Mouse (Mus musculus): ENCODE results near the gene Comtd1.

Comtd1 gene

DNA sequence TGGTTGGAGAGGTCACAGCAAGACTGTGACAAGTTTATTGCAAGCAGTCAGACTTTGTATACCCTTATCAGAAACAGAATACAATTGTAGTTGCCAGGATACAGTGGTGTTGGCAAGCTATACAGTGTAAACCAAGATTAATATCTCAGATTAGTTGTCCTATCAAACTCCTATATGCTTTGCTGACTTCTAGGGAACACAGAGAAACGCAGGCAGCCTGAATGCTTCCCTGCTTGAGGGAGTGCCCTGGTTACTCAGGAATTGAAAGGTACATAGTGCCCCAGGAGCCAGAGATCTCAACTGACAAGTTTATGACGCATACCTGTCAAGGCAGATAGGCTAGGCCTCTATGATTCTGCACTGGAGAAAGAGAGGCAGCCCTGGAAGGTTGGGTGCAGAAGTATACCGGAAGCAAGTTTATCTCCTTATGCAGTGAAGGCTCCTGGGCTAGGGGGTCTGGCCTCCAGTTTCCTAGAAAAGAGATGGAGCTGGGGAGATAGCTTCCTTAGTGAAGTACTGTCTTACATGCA, 42.1 kb downstream of the Comtd1 start:
- no peak for DNase-seq (ENCODE audit: low spot score)

DNA sequence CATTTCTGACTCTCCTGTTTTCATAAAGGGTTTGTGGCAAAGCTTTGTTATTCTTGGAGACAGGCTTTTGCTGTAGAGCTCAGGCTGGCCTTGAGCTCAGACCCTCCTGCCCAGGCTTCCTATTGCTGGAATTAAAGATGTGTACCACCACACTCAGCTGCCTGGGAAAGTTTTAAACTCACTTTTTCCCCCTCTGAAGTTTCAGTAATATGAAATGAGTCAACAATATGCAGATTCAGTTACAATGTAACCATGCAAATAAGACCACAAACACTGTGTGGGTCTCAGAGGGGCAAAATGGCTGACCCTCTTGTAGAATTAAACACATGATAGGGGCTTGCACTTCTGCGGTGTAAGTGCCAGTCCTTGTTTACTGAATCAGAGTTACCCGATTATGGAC, 42.6 kb downstream of the Comtd1 start:
- no peak for DNase-seq (ENCODE audit: low spot score)

DNA sequence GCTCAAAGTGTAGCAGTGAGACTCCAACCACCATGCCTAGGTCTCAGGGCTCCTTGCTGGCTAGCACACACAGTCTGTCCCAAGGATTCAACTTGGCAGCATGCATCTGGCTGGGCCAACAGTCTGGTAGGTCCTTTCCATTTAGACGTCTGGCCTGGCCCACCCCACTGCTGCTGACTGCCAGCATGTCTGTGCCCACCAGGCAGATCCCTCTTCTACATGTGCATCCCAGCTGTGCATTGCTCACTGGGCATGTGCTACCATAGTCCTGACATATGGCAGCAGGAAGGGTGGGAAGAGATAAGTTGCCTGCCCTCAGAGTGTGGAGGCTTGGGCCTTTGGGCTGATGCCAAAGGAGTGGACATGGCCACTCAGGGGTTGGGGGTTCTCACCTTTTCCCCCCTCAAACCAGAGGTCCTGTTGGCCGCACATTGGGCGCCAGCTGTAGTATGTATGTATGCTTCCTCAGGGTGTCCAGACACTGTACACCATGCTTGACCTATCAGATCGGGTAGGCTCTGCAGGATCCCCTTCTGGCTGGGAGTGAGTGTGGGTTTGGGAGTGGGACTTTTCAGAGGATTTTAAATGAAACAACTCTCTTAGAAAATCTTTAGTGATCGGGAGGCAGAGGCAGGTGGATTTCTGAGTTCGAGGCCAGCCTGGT, 46.1 kb downstream of the Comtd1 start:
- no peak for DNase-seq (ENCODE audit: low spot score)

DNA sequence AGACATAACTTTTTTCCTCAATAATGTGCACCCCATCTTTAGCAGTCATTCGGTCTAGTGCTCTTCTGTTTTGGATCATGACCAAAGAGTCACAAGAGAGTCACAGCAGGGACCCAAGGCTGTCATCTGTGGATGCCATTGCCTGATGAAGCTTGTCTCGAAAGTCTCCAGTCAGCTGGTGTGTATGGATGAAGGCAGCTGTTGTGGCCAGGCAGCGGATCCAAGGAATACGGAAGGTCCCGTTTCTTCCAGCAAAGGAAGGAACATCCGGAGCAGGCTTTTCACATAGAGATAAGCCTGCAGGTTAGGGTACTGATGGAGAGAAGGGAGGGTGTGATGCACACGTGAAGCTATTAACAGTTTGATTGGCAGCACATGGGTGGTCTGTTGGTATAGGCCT, 47.2 kb downstream of the Comtd1 start:
- no peak for DNase-seq (ENCODE audit: low spot score)

DNA sequence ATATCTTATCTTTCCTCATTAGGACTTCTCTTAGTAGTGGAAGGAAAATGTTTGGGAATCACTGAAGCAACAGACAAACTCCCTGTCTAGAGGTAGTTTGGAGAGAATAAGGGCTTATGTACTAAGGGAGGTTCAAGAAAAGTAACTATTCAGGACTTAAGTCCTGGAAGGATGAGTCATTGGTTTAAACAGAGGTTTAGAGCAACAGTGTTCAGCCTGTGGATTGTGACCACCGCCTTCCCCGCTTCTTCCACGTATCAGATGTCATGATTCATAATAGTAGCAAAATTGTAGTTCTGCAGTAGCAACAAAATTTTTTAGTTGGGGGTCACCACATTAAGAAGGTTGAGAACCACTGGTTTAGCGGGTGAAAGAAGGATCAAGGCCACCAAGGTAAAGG, 48.1 kb downstream of the Comtd1 start:
- DNase-seq (ENCODE audit: low spot score), result no peak

Data from ovary, adult 18-20 months (tissue).